Mouse (Mus musculus): ENCODE data around the gene Glb1l.
A peak's percentile ranks its signal among the peaks of the same experiment; 100 is the strongest.

DNA sequence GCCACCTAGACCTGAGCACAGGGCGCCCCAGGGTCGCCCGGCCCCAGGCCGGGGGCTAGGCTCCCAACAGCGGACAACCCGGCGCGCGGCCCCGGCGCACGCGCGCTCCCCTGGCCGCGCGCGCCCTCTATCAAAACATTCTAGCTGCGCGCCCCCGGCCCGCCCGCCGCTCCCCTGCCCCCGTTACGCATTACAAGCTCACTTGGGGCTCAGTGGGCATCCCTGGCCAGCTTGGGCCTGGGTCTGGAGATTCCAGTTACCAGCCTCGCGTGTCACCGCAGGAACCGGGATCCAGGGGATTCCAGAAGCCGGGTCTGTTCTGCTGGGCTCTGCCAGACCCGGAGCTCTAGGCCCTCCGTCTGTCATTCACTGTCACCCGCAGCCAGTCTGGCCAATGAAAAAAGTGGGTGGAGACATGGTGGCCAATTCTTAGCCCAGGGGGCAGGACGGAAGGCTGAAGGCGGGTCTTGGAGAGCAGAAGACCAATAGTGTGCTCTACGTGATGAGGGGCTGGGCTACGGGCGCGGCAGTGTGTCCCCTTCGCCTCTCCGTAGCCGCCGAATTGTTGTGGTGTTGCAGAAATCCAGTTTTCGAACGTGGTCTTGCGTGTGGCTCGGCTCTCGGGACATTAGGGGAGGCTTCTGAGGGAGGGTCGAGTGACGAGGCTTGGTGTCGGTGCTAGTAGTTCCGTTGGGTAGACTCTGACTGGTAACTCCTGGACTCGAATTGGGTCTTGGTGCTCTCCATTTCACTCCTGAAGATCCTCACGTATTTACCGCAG, 18.8 kb downstream of the Glb1l start, which contains the start of the genes Ankzf1 and Atg9a:
- TF ChIP-seq CTCF (IDR thresholded peaks at IDR 0.05; ENCODE audit: extremely low read depth, insufficient read depth, low read length) (no peak), POLR2A (IDR thresholded peaks at IDR 0.05; ENCODE audit: extremely low read depth, insufficient read depth, low read length) (peak; percentile 80)

Data from cortical plate, adult 2 months (tissue).